Mouse (Mus musculus) right cerebral cortex, postnatal 25 days (tissue): ENCODE results near the gene Olfr655.

Experiments
- DNase-seq: peaks from one replicate; pipeline ENCODE4 v3.0.0; 2022

The Olfr655 gene

GRCm38 (mm10) chr7:104601679-104602078 is at the start of gene Olfr655:
Gene Olfr655, minus strand, starts transcription at chr7:104601779.
- no peak for DNase-seq

- peak; percentile 8 for DNase-seq
These were observed 45.4 kb upstream of the Olfr655 start, which contains the start of gene Olfr658 for GRCm38 (mm10) chr7:104646841-104647482. Gene Olfr658, minus strand, starts transcription at chr7:104647305.

- DNase-seq: no peak
These were observed 22.9 kb upstream of the Olfr655 start, which contains the start of gene Olfr657 for GRCm38 (mm10) chr7:104624494-104624893. Gene Olfr657, plus strand, starts transcription at chr7:104624794.

- no peak for DNase-seq
These were observed 12.1 kb upstream of the Olfr655 start, which contains the start of gene Olfr656 for GRCm38 (mm10) chr7:104613655-104614054. Gene Olfr656, plus strand, starts transcription at chr7:104613955.

- no peak for DNase-seq
These were observed 3.1 kb upstream of the Olfr655 start for GRCm38 (mm10) chr7:104604727-104605126.

- DNase-seq: no peak
These were observed 1.6 kb upstream of the Olfr655 start for GRCm38 (mm10) chr7:104603173-104603572.

GRCm38 (mm10) chr7:104588274-104588673 is 13.3 kb downstream of the Olfr655 start:
- no peak for DNase-seq

GRCm38 (mm10) chr7:104586725-104587124 is 14.9 kb downstream of the Olfr655 start, which contains the start of gene Olfr654:
Gene Olfr654, plus strand, starts transcription at chr7:104587025.
- no peak for DNase-seq

GRCm38 (mm10) chr7:104581429-104581828 is 20.1 kb downstream of the Olfr655 start:
- DNase-seq: no peak

GRCm38 (mm10) chr7:104580846-104581245 is 20.7 kb downstream of the Olfr655 start:
- no peak for DNase-seq

- DNase-seq: no peak
These were observed 24.6 kb downstream of the Olfr655 start, which contains the start of gene Olfr653 for GRCm38 (mm10) chr7:104577014-104577413. Gene Olfr653, plus strand, starts transcription at chr7:104577314.

- no peak for DNase-seq
These were observed 41.0 kb downstream of the Olfr655 start, which contains the start of gene Olfr652 for GRCm38 (mm10) chr7:104560601-104561000. Gene Olfr652, plus strand, starts transcription at chr7:104560901.

GRCm38 (mm10) chr7:104552700-104553099 is 48.9 kb downstream of the Olfr655 start:
- no peak for DNase-seq

GRCm38 (mm10) chr7:104549833-104550232 is 51.7 kb downstream of the Olfr655 start, which contains the start of gene Olfr651:
Gene Olfr651, plus strand, starts transcription at chr7:104550133.
- DNase-seq: no peak
